Mouse (Mus musculus): ENCODE measurements around the gene Pde2a. TPM values are rescaled to one million over a fixed set of nuclear protein-coding genes. Genes with fewer than 3 reads are reported as not detected.

The Pde2a gene
- polyA plus RNA-seq, 1 experiment = 2.9 TPM

DNA sequence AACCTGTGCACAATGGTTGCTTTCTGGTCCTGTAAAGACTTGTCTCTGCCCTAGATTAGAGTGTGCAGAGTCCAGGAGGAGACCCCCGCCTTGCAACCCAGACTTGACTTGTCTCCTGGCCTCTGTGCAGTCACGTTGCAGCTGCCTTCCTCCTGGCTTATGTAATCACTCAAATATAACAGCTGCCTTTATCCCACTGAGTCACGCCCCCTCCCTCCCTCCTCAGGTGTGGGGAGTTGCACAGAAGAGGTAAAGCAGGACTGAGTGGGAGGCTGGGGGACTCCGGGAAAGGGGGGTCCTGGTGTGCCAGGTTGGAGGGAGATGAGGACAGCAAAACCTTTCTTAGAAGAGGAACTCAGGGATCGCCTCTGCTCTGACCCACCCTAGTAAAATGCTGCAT is 5.1 kb upstream of the Pde2a start:
- Histone ChIP-seq H3K36me3 (ENCODE audit: control insufficient read depth, insufficient read depth, low read length, poor library complexity, severe bottlenecking) (no peaks in the 10 kb centered on the region), H3K4me3 (ENCODE audit: low read depth, low read length) (no peak overlapping the region), H3K9me3 (replicated peaks; ENCODE audit: control insufficient read depth, insufficient read depth, low read length, poor library complexity, severe bottlenecking) (no peaks in the 10 kb centered on the region), H3K4me1 (ENCODE audit: control insufficient read depth, insufficient read depth, low read length) (no peaks in the 10 kb centered on the region), H3K9ac (ENCODE audit: low read depth, poor library complexity, severe bottlenecking) (no peak overlapping the region), H3K27ac (ENCODE audit: insufficient read depth, low read length) (no peak overlapping the region), H3K27me3 (ENCODE audit: control insufficient read depth, insufficient read depth, low read length, poor library complexity, severe bottlenecking) (no peaks in the 10 kb centered on the region)
- TF ChIP-seq POLR2A (IDR thresholded peaks at IDR 0.05; ENCODE audit: insufficient read depth, low read length) (no peak), EP300 (IDR thresholded peaks at IDR 0.05; ENCODE audit: insufficient read depth, low read depth, low read length) (no peak), CTCF (IDR thresholded peaks at IDR 0.05; ENCODE audit: low read depth, low read length) (no peak)

DNA sequence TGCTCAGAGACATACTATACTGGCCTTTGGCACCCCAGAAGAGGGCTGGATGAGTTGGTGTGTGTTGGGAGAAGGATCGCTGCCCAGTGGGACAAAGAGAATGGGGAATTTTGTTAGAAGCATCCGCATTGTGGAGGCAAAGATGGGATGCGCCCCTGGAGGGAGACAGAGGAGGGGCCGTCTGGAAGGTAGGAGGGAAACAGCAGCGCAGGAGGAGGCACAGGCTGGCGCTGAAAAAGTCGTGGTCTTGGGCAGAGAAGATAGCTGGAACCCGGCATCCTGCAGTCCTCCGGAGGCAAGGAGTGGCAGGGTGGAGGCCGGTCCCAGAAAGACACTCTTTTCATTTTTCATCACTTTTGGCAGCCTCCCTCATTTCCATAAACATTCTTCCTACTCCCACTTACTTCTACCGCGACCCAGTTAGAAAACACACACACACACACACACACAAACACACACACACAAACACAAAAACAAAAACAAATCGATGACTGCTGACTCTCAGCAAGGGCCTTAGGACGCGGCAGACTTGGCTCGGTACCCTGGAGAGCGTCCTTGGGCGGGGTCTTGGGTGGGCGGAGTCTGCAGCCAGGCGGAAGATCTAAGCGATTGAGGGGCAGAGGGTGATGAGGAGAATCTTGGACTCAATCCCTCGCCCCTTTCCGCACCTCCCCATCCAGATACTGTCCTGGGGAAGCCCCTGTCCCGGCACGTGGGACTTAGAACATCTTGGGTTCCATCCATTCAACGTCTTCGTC is 2.3 kb upstream of the Pde2a start:
- Histone ChIP-seq H3K9ac (ENCODE audit: low read depth, poor library complexity, severe bottlenecking) (no peak overlapping the region), H3K4me1 (ENCODE audit: control insufficient read depth, insufficient read depth, low read length) (no peaks in the 10 kb centered on the region), H3K36me3 (ENCODE audit: control insufficient read depth, insufficient read depth, low read length, poor library complexity, severe bottlenecking) (no peaks in the 10 kb centered on the region), H3K9me3 (replicated peaks; ENCODE audit: control insufficient read depth, insufficient read depth, low read length, poor library complexity, severe bottlenecking) (no peaks in the 10 kb centered on the region), H3K27me3 (ENCODE audit: control insufficient read depth, insufficient read depth, low read length, poor library complexity, severe bottlenecking) (no peaks in the 10 kb centered on the region), H3K4me3 (ENCODE audit: low read depth, low read length) (no peak overlapping the region), H3K27ac (ENCODE audit: insufficient read depth, low read length) (no peak overlapping the region)
- TF ChIP-seq EP300 (IDR thresholded peaks at IDR 0.05; ENCODE audit: insufficient read depth, low read depth, low read length) (no peak), POLR2A (IDR thresholded peaks at IDR 0.05; ENCODE audit: insufficient read depth, low read length) (no peak), CTCF (IDR thresholded peaks at IDR 0.05; ENCODE audit: low read depth, low read length) (no peak)

DNA sequence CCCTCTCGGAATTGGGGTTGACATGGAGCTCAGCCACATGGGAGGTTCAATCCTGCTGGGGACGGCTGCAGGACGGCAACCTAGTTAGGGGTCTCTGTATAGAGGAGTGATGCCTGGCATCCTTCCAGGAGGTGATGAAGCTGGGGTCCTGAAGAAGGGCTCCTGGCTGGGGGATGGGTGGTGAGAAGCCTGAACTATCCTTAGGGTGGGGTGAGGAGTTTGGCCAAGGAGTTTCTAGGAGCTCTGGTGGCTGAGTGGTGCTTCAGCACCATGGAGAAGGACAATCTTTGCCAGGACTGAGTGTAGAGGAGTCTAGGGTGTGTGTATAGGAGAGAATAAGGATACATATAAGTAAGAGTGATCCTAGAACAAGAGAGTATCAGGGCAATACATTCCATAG is 578 bp downstream of the Pde2a start:
- H3K27me3 ChIP-seq (ENCODE audit: control insufficient read depth, insufficient read depth, low read length, poor library complexity, severe bottlenecking) = no peaks in the 10 kb centered on the region
- no peak overlapping the region for H3K9ac ChIP-seq (ENCODE audit: low read depth, poor library complexity, severe bottlenecking)
- no peaks in the 10 kb centered on the region for H3K9me3 ChIP-seq (replicated peaks; ENCODE audit: control insufficient read depth, insufficient read depth, low read length, poor library complexity, severe bottlenecking)
- no peaks in the 10 kb centered on the region for H3K4me1 ChIP-seq (ENCODE audit: control insufficient read depth, insufficient read depth, low read length)
- no peaks in the 10 kb centered on the region for H3K36me3 ChIP-seq (ENCODE audit: control insufficient read depth, insufficient read depth, low read length, poor library complexity, severe bottlenecking)
- H3K4me3 ChIP-seq (ENCODE audit: low read depth, low read length) = no peak overlapping the region
- no peak overlapping the region for H3K27ac ChIP-seq (ENCODE audit: insufficient read depth, low read length)
- TF ChIP-seq POLR2A (IDR thresholded peaks at IDR 0.05; ENCODE audit: insufficient read depth, low read length) (no peak), CTCF (IDR thresholded peaks at IDR 0.05; ENCODE audit: low read depth, low read length) (no peak), EP300 (IDR thresholded peaks at IDR 0.05; ENCODE audit: insufficient read depth, low read depth, low read length) (no peak)

DNA sequence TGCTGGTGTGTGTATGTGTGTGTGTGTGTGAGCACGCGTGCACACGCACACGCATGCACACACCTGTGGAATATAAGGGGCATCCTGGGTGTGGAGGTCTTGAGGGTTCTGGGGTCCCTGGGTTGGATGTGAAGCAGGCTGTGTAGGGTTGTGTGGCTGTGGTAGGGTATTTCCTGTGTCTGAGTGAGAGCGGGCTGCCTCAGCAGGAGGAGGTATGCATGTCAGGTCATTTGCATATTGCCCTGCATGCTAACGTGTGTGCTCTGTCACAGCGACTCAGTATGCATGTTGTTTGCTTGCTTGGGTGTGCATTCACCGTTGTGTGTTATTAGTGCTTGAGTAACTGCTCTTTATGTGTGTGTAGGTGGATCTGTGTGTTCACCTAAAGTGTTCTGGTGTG is 1.2 kb downstream of the Pde2a start:
- Histone ChIP-seq H3K4me1 (ENCODE audit: control insufficient read depth, insufficient read depth, low read length) (no peaks in the 10 kb centered on the region), H3K9ac (ENCODE audit: low read depth, poor library complexity, severe bottlenecking) (no peak overlapping the region), H3K36me3 (ENCODE audit: control insufficient read depth, insufficient read depth, low read length, poor library complexity, severe bottlenecking) (no peaks in the 10 kb centered on the region), H3K9me3 (replicated peaks; ENCODE audit: control insufficient read depth, insufficient read depth, low read length, poor library complexity, severe bottlenecking) (no peaks in the 10 kb centered on the region), H3K27me3 (ENCODE audit: control insufficient read depth, insufficient read depth, low read length, poor library complexity, severe bottlenecking) (no peaks in the 10 kb centered on the region), H3K4me3 (ENCODE audit: low read depth, low read length) (no peak overlapping the region), H3K27ac (ENCODE audit: insufficient read depth, low read length) (no peak overlapping the region)
- TF ChIP-seq POLR2A (IDR thresholded peaks at IDR 0.05; ENCODE audit: insufficient read depth, low read length) (no peak), EP300 (IDR thresholded peaks at IDR 0.05; ENCODE audit: insufficient read depth, low read depth, low read length) (no peak), CTCF (IDR thresholded peaks at IDR 0.05; ENCODE audit: low read depth, low read length) (no peak)

DNA sequence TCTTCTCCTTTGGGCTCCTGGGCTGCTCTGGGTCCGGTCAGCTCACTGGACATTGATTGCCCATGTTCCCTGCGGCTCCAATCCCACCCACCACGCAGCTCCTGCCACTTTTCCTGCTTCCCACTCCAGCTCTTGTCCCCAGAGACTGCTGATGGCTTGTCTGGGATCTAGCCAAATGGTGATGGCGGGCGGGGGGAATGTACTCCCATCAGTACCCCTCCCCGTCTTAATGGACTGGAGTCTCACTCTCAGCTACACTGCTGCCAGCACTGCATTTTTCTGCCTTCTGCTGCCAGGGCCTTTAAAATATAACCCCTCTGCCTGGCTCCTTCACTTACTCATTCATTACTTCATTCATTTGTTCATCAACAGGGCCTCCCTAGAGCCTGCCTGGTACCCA is 2.5 kb downstream of the Pde2a start:
- Histone ChIP-seq H3K36me3 (ENCODE audit: control insufficient read depth, insufficient read depth, low read length, poor library complexity, severe bottlenecking) (no peaks in the 10 kb centered on the region), H3K9ac (ENCODE audit: low read depth, poor library complexity, severe bottlenecking) (no peak overlapping the region), H3K27ac (ENCODE audit: insufficient read depth, low read length) (no peak overlapping the region), H3K4me3 (ENCODE audit: low read depth, low read length) (no peak overlapping the region), H3K4me1 (ENCODE audit: control insufficient read depth, insufficient read depth, low read length) (no peaks in the 10 kb centered on the region), H3K27me3 (ENCODE audit: control insufficient read depth, insufficient read depth, low read length, poor library complexity, severe bottlenecking) (no peaks in the 10 kb centered on the region), H3K9me3 (replicated peaks; ENCODE audit: control insufficient read depth, insufficient read depth, low read length, poor library complexity, severe bottlenecking) (no peaks in the 10 kb centered on the region)
- TF ChIP-seq EP300 (IDR thresholded peaks at IDR 0.05; ENCODE audit: insufficient read depth, low read depth, low read length) (no peak), POLR2A (IDR thresholded peaks at IDR 0.05; ENCODE audit: insufficient read depth, low read length) (no peak), CTCF (IDR thresholded peaks at IDR 0.05; ENCODE audit: low read depth, low read length) (no peak)

DNA sequence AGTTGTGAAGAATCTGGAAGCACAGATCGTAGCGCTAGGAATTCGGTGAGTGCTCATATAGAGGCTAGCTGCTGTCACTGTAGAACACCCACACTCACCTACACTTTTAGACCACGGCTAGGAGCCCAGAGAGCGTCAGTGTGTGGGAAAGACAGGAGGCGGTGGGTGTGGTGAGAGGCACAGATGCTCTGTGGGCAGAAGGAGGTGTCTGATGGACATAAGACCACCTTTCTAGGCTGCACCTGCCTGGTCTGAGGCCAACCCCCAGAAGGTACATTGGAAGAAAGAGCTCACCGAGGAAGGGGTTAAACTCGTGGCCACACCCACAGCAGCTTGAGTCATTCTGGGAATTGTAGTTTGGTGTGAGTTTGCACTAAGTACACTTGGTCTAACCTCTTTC is 5.2 kb downstream of the Pde2a start:
- no peak overlapping the region for H3K27ac ChIP-seq (ENCODE audit: insufficient read depth, low read length)
- no peak overlapping the region for H3K9ac ChIP-seq (ENCODE audit: low read depth, poor library complexity, severe bottlenecking)
- H3K9me3 ChIP-seq (replicated peaks; ENCODE audit: control insufficient read depth, insufficient read depth, low read length, poor library complexity, severe bottlenecking) = no peaks in the 10 kb centered on the region
- H3K27me3 ChIP-seq (ENCODE audit: control insufficient read depth, insufficient read depth, low read length, poor library complexity, severe bottlenecking) = no peaks in the 10 kb centered on the region
- TF ChIP-seq CTCF (IDR thresholded peaks at IDR 0.05; ENCODE audit: low read depth, low read length) (no peak), POLR2A (IDR thresholded peaks at IDR 0.05; ENCODE audit: insufficient read depth, low read length) (no peak), EP300 (IDR thresholded peaks at IDR 0.05; ENCODE audit: insufficient read depth, low read depth, low read length) (no peak)
- no peak overlapping the region for H3K4me3 ChIP-seq (ENCODE audit: low read depth, low read length)
- H3K36me3 ChIP-seq (ENCODE audit: control insufficient read depth, insufficient read depth, low read length, poor library complexity, severe bottlenecking) = no peaks in the 10 kb centered on the region
- H3K4me1 ChIP-seq (ENCODE audit: control insufficient read depth, insufficient read depth, low read length) = no peaks in the 10 kb centered on the region

All from ES-Bruce4 (cell line).